Mouse (Mus musculus): Measurements from ENCODE around the gene Tjap1.

The Tjap1 gene

DNA sequence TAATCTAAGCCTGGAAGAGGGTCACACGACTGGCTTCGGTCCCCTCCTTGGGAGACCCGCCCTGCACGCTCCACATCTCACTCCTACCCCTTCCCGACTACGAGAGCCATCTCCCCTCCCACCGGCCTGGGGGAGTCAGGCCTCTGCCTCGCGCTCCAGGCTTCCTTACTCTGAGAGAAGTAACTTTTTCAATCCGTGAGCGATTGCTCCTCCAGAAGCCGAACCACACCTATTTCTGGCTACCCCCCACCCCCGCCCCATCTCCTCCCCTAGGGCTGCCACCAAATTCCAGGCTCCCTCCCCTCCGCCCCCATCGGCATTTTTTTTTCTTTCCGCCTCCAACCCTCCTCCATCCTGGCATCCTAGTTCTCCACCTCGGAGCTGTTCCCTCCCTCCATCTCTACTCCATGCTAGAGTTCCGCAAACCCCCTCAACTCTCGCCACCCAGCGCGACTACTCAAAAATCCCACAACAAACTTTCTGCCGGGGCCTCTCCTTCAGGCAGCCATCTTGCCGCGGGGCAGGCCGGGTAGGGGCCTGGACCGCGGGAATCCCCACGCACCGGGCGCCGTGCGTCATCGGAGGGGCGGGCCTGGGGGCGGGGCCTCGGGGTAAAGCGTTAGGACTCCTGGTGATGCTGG, at the start of gene Tjap1:
TSS of gene Tjap1 (minus strand) at position 544 of the 641 bp plus-strand sequence.
- DNase-seq (ENCODE audit: low read depth, low spot score), result peak; percentile 91

DNA sequence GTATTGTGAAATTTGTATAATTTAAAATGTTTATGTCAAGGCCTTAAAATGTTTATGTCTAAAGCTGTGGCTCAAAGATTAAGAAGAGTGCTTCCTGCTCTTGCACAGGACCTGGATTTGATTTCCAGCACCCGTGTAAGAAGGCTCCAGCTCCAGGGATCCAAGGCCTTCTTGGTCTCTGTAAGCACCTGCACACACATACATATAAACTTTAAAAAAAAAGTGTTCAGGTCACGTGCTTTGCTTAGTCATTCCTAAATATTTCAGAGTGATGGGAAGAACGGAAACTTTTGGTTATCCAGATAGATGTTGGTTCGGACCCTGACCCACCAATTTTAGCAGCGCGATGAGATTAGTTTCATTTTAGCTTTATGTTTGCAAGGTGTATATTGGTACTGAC, 45.9 kb upstream of the Tjap1 start:
- DNase-seq (ENCODE audit: low read depth, low spot score), result no peak

DNA sequence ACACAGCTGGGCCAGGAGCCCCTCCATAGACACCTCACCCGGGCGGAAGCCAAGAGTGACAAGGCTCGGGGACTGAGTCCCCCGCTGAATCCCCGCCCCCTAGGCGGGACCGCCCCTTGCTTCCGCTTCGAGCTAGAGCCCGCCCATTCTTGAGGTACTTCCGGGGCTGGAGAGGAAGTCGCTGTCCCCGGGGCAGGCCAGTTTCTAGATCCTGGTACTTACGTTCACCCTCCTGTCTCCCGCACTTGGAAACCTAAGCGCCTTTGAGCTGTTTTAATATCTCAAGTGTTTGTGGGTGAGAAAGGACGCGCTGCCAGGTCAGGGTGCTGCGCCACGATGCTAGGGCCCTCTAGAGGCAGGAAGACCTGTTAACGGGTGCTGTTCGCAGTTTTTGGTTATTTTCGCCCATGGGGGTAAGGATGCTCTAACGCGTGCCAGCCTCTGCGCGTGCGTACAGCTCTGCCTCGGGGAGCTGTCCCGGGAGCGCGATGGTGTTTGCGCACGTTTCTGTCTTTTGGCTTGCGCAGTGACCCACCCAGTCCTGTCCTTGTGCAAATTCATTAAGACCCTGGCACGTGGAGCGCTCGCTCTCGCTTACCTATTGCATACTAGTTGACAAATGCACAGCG, 45.2 kb upstream of the Tjap1 start, which contains the start of gene Abcc10:
TSS of gene Abcc10 (minus strand) at position 447 of the 629 bp plus-strand sequence.
- DNase-seq (ENCODE audit: low read depth, low spot score), result peak; percentile 97

DNA sequence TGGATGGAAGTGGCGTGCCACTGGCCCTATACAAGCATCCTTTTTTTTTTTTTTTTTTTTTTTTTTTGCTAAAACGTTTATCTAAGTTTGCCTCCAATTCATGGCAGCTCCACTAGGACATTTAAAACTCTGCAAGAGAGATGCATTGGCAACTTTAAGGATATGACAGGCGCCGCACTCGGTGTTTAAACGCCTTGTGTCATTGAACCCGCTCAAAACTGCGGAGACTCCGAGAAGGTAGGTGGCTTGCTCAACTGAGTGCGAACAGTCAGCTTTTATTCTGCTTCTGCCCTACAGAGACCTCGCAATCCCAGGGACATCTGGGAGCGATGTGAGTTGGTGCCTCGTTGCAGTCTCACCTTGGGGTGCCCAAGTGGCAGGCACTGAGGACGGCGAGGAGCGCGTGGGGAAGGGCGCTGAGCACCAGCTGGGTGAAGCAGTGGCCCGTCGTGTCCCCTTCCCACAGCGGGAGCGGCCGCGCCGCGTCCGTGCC, 44.6 kb upstream of the Tjap1 start:
- no peak for DNase-seq (ENCODE audit: low read depth, low spot score)

DNA sequence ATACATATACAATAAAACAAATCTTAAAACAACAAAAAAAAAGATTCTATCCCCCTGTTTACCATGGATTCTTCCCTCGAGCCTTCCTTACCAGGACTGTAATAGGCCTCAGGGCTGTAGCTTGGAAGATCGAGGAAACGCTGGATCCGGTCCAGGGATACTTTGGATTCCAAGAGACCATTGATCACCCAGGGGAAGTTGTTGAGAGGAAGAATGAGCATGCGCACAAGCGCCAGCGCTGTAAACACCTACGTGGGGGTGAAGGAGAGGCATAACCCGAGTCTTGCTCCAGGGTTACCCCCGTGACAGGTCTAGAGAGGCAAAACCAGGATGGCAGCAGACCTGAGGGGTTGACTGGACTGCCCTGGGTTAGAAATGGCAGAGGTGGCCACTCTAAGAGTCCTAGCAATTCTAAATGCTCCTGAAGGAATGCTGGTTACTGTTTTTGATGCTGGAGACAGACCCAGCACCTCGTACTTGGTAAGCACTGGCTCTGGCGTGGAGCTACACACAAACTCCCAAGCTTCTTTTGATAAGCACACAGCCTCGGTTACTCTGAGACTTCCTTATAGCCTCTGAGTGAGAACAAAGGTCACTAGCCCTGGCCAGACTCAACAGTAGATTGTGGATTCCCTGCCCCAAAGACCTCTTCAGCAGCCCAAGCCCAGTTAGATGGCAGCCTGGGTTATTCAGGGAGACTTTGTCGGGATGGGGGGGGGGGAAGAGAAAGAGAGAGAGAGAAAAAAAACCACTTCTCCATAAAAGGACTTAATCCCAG, 39.4 kb upstream of the Tjap1 start:
- no peak for DNase-seq (ENCODE audit: low read depth, low spot score)

DNA sequence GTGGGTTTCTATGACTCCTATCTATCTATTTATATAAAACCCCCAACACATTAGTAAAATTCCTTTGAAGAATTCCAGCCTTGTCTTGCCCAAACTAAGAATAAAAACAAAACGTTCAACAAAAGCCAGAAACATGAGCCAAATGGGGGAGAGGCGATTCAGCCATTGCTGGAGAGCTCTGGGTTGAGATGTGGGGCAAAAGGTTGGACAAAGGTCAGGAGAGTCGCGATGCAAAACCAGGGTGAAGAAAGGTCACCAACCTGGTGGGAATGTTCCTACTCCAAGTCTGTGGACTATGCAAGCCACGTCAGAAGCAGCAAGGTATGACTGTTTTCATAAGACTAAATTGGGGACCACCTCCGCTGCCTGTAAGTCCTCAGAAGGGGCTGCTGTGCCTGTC, 37.7 kb upstream of the Tjap1 start:
- DNase-seq (ENCODE audit: low read depth, low spot score), result no peak

DNA sequence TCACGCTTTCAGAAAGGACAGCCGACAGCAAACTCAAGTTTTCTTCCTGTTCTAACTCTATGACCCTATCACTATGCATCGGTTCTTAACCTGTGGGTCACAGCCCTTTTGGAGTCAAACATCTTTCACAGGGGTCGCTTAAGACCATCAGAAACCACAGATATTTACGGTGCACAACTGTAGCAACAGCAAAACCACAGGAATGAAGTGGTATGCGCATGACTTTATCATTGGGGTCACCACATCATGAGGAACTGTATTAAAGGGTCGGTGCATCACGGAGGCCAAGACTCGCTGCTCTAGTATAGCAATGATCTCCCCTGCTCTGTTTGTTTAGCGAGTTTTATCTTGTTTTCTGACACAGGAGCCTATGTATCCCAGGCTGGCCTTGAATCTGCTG, 33.0 kb upstream of the Tjap1 start:
- no peak for DNase-seq (ENCODE audit: low read depth, low spot score)

DNA sequence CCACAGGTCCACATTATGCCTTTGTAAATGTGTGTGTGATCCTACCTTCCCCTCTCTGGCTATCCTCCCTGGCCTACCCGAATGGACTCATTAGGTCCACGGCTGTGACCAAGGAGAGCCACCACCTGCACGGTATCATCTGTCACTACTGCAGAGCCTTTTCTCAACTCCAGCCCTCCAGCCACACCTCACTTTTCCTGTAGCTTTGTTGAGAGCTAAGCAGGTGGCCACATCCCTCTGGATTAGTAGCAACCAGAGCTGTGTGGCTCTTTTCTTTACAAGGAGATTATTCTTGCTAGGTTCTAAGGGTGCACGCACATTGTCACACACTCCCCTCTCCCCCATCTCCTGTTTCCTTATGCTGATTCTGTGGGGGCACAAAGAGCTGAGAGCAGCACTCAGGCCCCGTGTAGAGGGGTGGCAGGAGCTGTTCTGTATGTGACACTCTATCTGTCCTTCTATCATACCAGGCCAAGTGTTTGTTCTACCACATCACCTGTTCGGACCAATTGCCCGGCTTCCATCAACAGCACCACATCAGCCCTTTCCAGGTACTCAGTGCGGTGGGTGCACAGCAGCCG, 30.4 kb upstream of the Tjap1 start:
- no peak for DNase-seq (ENCODE audit: low read depth, low spot score)

DNA sequence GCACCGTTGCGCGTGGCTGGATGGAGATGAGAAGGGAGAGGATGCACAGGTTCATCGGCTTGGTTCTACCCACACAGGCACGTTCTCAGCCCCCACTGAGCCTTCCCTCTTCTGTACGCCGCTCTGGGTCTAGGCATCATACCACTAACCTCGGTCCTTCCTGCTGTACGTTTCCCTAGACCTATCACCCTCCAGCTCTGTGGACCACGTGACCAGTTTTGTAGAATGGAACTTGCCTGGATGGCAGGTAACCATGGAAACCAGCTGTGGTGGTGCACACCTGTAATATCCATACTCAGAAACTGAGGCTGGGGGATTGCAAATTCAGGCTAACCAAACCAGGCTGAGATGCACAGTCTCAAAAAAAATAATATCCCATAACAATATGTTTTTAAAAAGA, 27.7 kb upstream of the Tjap1 start:
- no peak for DNase-seq (ENCODE audit: low read depth, low spot score)

DNA sequence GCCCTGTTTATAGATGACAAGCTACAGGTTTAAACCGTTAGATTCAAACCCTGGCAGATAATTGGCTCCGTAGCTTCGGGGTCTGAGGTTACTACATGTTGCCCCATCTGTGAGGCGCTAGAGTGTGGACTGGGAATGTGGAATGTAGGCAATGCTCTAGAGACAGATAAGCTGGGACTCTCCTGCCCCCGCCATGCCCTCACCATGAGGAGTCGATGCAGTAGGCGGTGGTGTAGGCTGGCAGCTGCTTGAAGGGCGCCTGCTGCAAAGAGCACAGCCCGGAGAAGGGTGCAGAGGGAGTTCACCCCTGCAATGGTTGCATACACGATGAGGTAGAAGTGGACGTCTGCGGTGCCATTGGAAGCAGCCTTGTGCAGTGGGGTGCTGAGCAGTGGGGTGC, 27.0 kb upstream of the Tjap1 start:
- no peak for DNase-seq (ENCODE audit: low read depth, low spot score)

DNA sequence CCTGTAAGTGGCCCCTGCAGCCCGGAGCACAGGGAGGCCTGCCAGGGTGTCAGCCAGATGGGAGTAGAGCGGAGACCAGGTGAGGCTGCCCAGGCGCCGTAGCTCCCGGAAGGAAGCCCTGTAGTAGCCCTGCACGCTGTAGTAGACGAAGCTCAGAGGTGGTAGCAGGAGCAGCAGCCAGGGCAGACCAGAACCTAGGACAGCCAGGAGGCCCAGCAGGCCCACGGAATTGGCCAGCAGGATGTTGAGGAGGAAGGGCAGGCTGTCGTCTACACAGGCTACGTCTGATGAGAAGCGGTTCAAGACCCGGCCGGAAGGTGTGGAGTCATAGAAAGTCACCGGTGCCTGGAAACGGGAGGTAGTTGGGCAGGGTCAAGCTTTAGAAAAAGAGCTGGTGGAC, 24.1 kb upstream of the Tjap1 start:
- no peak for DNase-seq (ENCODE audit: low read depth, low spot score)

DNA sequence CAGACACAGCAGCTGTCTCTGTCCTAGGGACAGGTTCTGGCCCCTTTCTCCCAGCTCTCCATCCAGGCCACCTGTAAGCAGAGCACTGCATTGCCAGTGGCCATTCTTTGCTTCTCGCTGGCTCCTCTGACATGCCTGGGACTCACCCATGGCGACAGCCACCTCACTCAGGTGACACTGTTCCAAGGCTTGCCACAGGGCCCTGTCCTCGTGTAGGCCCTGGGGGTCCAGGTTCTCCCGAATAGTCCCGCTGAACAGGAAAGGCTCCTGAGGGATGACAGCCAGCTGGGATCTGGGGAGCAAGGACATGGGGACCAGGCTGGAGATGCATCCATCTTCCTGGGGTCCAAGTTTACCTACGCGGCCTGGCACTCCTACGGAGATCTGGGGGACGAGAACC, 21.4 kb upstream of the Tjap1 start:
- no peak for DNase-seq (ENCODE audit: low read depth, low spot score)

DNA sequence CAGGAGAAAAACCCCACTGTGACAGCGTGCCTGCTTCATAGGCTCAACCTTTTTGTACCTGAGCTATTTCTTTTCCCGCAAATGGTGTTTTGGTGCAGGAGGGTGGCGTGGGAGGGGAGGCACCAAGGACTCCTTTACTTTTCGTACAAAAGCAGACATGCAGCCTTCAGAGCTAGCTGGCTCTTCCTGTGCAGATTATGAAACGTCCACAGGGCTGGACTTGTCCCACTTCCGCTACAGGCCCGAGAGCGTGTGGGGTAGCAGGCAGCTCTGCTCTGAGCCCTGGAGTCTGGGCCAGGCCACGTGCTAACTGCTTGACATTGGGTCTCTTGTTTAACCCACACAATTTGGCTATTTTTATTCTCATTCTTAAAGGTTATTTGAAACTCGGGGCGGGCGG, 19.1 kb upstream of the Tjap1 start:
- DNase-seq (ENCODE audit: low read depth, low spot score), result no peak

DNA sequence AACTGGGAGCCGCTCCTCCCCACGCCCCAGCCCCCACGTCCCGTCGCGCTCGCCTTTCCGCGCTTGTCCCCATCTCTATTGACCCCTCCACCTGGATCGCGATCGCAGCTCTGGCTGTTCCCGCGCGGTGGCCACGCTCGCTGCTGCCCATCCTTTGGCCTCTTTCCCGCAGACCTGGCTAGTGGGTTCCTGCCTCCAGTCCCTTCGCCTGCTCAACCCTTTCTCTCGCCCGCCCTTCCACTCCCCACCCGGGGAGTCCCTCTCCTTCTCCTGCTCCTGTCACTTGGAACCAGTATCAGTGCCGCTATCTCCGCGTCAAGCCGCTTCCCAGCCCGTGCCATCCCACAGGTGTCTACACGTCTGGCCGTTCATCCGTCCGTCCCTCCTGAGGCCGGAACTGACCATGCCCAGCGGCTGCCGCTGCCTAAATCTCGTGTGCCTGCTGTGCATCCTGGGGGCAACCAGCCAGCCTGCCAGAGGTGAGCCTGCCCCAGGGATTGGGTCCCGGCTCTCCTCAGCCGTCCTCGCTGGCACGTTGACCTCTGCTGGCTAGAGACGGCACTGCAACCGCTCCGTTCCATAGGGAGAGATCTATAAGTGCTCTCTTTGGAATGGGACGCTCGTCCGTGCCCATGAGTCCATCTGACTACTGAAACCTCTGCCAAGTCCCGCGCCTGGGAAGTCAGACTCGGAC, 15.5 kb upstream of the Tjap1 start:
- DNase-seq (ENCODE audit: low read depth, low spot score), result peak; percentile 86

DNA sequence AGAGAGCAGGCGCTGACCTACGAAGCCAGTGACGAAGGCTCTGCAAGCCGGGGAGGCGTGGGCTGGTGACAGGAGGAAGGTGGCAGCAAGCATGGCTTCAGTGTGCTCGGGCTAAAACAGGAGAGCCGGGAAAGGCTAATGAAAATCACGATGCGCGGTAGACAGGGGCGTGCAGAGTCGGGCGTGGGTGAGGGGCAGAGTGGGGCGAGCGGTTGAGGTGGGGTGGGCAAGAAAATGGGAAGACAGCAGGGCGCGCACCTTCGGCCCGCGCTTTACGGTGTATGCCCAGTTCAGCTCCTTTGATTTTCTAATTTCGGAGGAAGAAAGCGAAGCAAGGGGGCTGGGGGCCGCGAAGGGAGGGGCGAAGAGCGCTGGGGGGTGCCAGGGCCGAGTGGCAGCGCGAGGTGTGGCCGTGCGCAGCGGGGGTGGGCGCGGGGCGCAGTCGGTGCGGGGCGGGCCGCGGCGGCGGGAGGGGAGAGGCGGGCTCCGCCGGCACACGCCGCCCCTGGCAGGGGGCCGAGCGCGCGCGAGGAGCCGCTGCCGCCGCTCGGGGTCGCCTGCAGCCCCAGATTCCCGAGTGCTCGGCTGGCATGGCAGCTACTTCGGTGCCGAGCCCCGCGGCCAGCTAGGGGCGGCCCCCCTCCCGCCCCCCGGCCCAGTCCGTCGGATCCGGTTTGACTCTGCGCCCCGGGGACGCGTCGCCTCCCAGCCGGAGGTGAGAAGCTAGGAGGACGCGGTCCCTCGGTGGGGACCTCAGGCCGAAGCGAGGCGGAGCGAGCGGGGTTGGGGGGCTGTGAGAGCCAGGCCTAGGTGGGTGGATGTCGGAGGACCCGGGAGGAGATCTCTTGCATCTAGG, 14.8 kb upstream of the Tjap1 start, which contains the start of gene Dlk2:
TSS of gene Dlk2 (plus strand) at position 58 of the 856 bp plus-strand sequence.
- DNase-seq (ENCODE audit: low read depth, low spot score), result peak; percentile 50

DNA sequence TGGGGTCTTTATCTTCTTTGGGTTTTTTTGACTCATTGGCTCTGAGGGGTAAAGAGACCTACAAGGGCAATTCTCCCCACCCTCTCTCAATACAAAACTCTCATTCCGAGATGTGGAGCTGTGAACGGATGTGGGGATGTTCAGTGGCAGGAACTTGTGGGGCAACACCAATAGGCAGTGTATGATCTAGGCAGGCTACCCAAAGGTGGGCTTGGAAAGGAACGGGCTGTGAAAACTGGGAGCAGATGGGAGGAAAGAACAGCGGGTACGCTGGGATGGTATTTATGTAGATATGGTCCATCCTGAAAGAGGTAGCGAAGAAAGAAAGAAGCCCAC, 14.2 kb upstream of the Tjap1 start:
- no peak for DNase-seq (ENCODE audit: low read depth, low spot score)

DNA sequence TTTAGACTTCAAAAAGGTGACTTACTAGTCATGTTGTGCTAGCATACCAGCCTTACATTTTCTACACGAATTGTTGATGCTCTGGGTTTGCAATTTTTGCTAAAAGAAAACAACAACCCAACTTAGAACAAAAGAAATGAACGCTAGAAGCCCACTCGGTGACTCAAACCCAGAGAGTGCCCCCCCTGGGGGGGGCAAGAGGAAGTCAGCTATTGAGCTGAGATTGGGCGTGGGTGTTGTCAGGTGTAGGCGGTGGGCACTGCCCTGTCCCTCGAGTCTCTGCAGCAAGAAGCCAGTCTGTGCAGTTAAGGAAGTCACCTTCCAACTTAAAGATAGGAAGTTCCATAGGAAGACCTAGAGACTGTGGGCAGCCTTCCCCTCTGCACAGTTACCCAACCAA, 13.8 kb upstream of the Tjap1 start:
- peak; percentile 36 for DNase-seq (ENCODE audit: low read depth, low spot score)

DNA sequence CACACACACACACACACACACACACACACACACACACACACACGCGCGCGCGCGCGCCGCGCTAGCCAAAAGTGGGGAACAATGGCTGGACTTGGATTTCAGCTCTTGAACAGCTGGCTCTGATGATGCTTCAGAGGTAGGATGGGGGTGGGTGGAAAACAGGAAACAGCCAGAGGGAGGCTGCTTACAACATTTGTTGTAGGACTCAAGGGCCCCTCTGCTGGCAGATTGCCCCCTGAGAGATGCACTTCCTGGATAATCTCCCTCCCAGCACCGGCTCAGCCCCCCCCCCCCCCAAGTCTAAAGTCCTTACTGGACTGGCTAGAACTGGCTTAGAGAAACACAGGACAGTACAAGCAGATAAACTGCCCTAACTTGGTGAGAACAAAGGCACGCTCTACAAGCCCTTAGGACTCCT, 4.9 kb upstream of the Tjap1 start:
- no peak for DNase-seq (ENCODE audit: low read depth, low spot score)

DNA sequence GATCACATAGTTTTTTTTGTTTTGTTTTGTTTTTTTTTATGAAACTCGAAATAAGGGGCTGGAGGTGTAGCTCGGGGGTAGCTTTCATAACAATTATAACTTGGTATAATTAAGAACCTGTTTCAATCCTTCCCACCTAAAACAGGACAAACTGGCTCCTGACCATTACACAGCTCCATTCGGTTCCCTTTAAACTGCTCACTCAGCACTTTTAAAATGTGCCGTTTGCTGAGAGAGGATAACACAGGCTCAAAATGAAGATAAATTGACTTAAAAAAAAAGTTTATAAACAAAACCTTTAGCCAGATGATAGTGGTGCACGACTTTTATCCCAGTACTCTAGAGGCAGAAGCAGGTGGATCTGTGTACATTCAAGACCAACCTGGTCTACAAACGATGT, 2.6 kb upstream of the Tjap1 start:
- DNase-seq (ENCODE audit: low read depth, low spot score), result no peak

DNA sequence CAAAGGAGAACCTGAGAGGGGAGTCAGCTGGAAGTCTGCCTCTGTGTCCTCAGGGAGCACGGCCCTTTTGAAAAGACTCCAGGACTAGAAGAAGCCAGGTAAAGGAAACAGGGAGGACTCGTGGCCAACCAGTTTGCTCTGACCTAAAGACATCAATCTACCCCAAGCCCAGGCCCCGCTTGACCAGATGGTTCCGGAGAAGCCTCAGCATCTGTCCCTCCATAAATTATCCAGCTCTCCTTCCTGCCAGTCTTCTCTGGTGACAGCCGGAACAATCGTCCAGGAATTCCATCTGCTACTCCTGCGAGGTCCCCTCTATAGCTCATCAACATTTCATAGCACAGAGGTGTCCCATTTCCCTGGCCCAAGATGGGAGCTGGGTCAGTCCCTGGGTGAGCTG, 1.8 kb upstream of the Tjap1 start:
- no peak for DNase-seq (ENCODE audit: low read depth, low spot score)

DNA sequence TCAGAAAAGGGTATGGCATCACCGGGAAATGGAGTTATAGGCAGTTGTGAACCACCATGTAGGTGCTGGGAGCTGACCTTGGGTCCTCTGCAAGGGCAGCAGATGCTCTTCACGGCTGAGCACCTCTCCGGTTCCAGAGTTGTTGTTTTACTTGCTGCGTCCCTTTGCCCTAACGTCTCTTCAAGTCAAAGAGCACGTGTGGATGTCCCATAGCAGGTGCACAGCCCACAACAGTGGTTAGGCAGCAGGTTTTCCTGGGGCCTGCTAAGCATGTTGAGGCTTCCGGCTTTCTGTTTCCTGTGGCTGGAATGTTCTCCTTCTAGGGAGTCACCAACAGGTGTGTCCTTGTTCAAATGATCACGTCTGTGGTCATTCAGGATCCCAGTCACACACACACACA, 1.1 kb upstream of the Tjap1 start:
- no peak for DNase-seq (ENCODE audit: low read depth, low spot score)
